Mouse (Mus musculus) testis, adult 10 weeks (tissue): ENCODE results near the gene Otx1. TPM values are rescaled to one million over a fixed set of nuclear protein-coding genes. Genes with fewer than 3 reads are reported as not detected.

ENCODE experiments used
- polyA plus RNA-seq: library from polyadenylated mRNA; stranded (reverse); fragments of 350-450 nt; fragmentation: Illumina TruSeq; extraction: RNeasy Lipid Tissue Mini Kit (QIAGEN cat#74804); gene quantifications from one replicate; pipeline ENCODE4 v1.2.3, GENCODE M21; 2014; ENCODE audit warnings: low read depth, low replicate concordance

Gene Otx1
- polyA plus RNA-seq, result not detected

GRCm38 (mm10) chr11:22002783-22003340 is at the start of gene Otx1:
Gene Otx1 (minus strand): TSS chr11:22002897.

